Mouse (Mus musculus): ENCODE results near the gene Olfr157.

DNA sequence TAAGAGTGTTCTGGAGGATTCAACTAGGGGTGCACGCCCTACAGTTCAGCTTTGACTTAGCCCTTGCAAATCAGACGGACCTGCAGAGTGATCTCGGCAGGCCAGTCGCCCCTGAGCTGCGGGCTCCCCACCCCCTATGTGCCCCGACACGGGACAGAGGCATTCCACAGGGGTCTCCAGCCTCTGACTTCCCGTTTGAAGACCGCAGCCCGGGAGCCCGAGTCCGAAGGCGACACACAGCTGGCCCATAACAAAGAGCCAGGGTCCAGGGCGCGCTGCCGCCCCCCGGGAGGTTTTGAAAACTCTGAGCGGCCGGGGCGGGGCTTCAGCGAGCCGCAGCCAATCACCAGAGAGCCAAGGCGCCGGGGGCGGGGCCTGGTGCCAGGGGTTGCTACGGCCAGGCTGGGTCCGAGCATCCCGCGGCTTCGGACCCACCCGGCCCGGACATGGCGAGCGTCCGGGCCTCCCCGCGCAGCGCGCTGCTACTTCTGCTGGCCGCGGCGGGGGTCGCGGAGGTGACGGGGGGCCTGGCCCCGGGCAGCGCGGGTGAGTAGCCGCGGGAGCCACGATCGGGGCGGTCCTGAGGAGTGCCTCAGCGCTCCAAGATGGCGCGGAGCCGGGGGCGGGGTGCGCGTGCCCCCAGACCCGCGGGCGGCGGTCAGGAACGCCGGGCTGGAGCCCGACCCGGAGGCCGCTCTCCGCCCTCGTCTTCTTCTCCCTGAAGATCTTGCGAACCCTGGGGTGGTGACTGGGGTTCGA is 35.3 kb upstream of the Olfr157 start, which contains the start of gene Reck:
- no peak for TF ChIP-seq CTCF (IDR thresholded peaks at IDR 0.05; ENCODE audit: insufficient read depth, low read depth, low read length)
- TF ChIP-seq POLR2A (IDR thresholded peaks at IDR 0.05; ENCODE audit: insufficient read depth, low read depth, low read length): peak; percentile 48; the same call in 1 of the 2 replicates
